Mouse (Mus musculus) midbrain, embryonic 12.5 days (tissue): Measurements from ENCODE around the gene Pax1. TPM values are rescaled to one million over a fixed set of nuclear protein-coding genes. Genes with fewer than 3 reads are reported as not detected.

Experiments used
- ATAC-seq: fragments of 200-750 bp; cut with Nextera tagmentation; 2 replicates; pipeline ENCODE4 v1.8.0; 2017; ENCODE audit warnings: low read depth, moderate TSS enrichment, moderate library complexity; ENCODE audit not compliant: low FRiP score
- H3K27ac ChIP-seq: fragments of 300-500 bp; sonication (generic); replicated peaks from 2 replicates; pipeline ENCODE4 v1.5.1; 2016; ENCODE audit warnings: mild to moderate bottlenecking
- H3K27me3 ChIP-seq: fragments of 300-500 bp; sonication (generic); 2 replicates; pipeline ENCODE4 v1.6.1; 2016; ENCODE audit warnings: mild to moderate bottlenecking
- H3K36me3 ChIP-seq: fragments of 300-500 bp; sonication (generic); 2 replicates; pipeline ENCODE4 v1.6.1; 2016
- H3K4me1 ChIP-seq: fragments of 300-500 bp; sonication (generic); 2 replicates; pipeline ENCODE4 v1.6.1; 2016
- H3K4me2 ChIP-seq: fragments of 300-500 bp; sonication (generic); replicated peaks from 2 replicates; pipeline ENCODE4 v1.6.1; 2016; ENCODE audit warnings: mild to moderate bottlenecking, moderate library complexity
- H3K4me3 ChIP-seq: fragments of 300-500 bp; sonication (generic); 2 replicates; pipeline ENCODE4 v1.5.1; 2016; ENCODE audit warnings: mild to moderate bottlenecking
- H3K9ac ChIP-seq: fragments of 300-500 bp; sonication (generic); replicated peaks from 2 replicates; pipeline ENCODE4 v1.6.1; 2016; ENCODE audit warnings: mild to moderate bottlenecking, moderate library complexity
- H3K9me3 ChIP-seq: fragments of 300-500 bp; sonication (generic); 2 replicates; pipeline ENCODE4 v1.6.1; 2016; ENCODE audit warnings: mild to moderate bottlenecking
- WGBS: fragments of 180-500 bp; shearing (Covaris S2); methylation state at CpG from one replicate; pipeline ENCODE4 v1.1.7; 2016; 5-methylcytosine and 5-hydroxymethylcytosine counted together
- polyA plus RNA-seq: library from polyadenylated mRNA; unstranded; fragments of >200 nt; fragmentation: Nextera tagmentation; extraction: Ambion mirVana; gene quantifications from 2 replicates; pipeline ENCODE4 v1.2.1, GENCODE M21; 2016

Pax1 gene
- polyA plus RNA-seq, 1 experiment from 2014 or later = 0.70 TPM

- Histone ChIP-seq H3K27ac (no peak overlapping the region), H3K4me3 (no peak overlapping the region), H3K36me3 (no peaks in the 10 kb centered on the region), H3K9me3 (no peaks in the 10 kb centered on the region), H3K4me2 (no peak overlapping the region), H3K27me3 (peaks cover 89% of the 10 kb centered on the region), H3K4me1 (no peaks in the 10 kb centered on the region), H3K9ac (no peak overlapping the region)
- ATAC-seq = no peak
- WGBS = 3% methylated on average over 4 of the region's 4 CpGs
Measured at GRCm38 (mm10) chr2:147374245-147374644, 12.5 kb downstream of the Pax1 start.

- no peaks in the 10 kb centered on the region for H3K4me1 ChIP-seq
- H3K27me3 ChIP-seq = peaks cover 84% of the 10 kb centered on the region
- H3K4me2 ChIP-seq = no peak overlapping the region
- H3K27ac ChIP-seq = no peak overlapping the region
- H3K9me3 ChIP-seq = no peaks in the 10 kb centered on the region
- no peak overlapping the region for H3K9ac ChIP-seq
- H3K4me3 ChIP-seq = no peak overlapping the region
- no peak for ATAC-seq
- WGBS = 6% methylated on average over 8 of the region's 8 CpGs
- no peaks in the 10 kb centered on the region for H3K36me3 ChIP-seq
Measured at GRCm38 (mm10) chr2:147375019-147375715, 13.4 kb downstream of the Pax1 start.

GRCm38 (mm10) chr2:147378934-147379333, 17.2 kb downstream of the Pax1 start:
- Histone ChIP-seq H3K4me1 (no peaks in the 10 kb centered on the region), H3K27me3 (peaks cover 48% of the 10 kb centered on the region), H3K4me3 (no peak overlapping the region), H3K9ac (no peak overlapping the region), H3K9me3 (no peaks in the 10 kb centered on the region), H3K36me3 (no peaks in the 10 kb centered on the region), H3K27ac (no peak overlapping the region), H3K4me2 (no peak overlapping the region)
- 17% methylated on average over 4 of the region's 4 CpGs for WGBS
- ATAC-seq = peak; percentile 44; the same call in 1 of the 2 replicates

- H3K4me1 ChIP-seq = no peaks in the 10 kb centered on the region
- no peaks in the 10 kb centered on the region for H3K9me3 ChIP-seq
- peaks cover 6% of the 10 kb centered on the region for H3K27me3 ChIP-seq
- WGBS = 81% methylated on average over 2 of the region's 2 CpGs
- ATAC-seq = no peak
- H3K4me2 ChIP-seq = no peak overlapping the region
- no peak overlapping the region for H3K9ac ChIP-seq
- no peak overlapping the region for H3K27ac ChIP-seq
- no peaks in the 10 kb centered on the region for H3K36me3 ChIP-seq
- H3K4me3 ChIP-seq = no peak overlapping the region
Measured at GRCm38 (mm10) chr2:147383373-147383772, 21.6 kb downstream of the Pax1 start.

GRCm38 (mm10) chr2:147386949-147387348, 25.2 kb downstream of the Pax1 start:
- Histone ChIP-seq H3K4me1 (no peaks in the 10 kb centered on the region), H3K4me3 (no peak overlapping the region), H3K9me3 (no peaks in the 10 kb centered on the region), H3K27ac (no peak overlapping the region), H3K27me3 (no peaks in the 10 kb centered on the region), H3K9ac (no peak overlapping the region), H3K36me3 (no peaks in the 10 kb centered on the region), H3K4me2 (no peak overlapping the region)
- 54% methylated on average over 5 of the region's 5 CpGs for WGBS
- ATAC-seq = no peak

- H3K4me2 ChIP-seq = no peak overlapping the region
- H3K9me3 ChIP-seq = no peaks in the 10 kb centered on the region
- WGBS = 75% methylated on average over 1 of the region's 1 CpGs
- H3K27ac ChIP-seq = no peak overlapping the region
- H3K27me3 ChIP-seq = no peaks in the 10 kb centered on the region
- no peaks in the 10 kb centered on the region for H3K4me1 ChIP-seq
- H3K9ac ChIP-seq = no peak overlapping the region
- no peak for ATAC-seq
- H3K4me3 ChIP-seq = no peak overlapping the region
- H3K36me3 ChIP-seq = no peaks in the 10 kb centered on the region
Measured at GRCm38 (mm10) chr2:147409323-147409722, 47.6 kb downstream of the Pax1 start.

- Histone ChIP-seq H3K4me2 (no peak overlapping the region), H3K9ac (no peak overlapping the region), H3K9me3 (no peaks in the 10 kb centered on the region), H3K27ac (no peak overlapping the region), H3K27me3 (no peaks in the 10 kb centered on the region), H3K4me1 (no peaks in the 10 kb centered on the region), H3K36me3 (no peaks in the 10 kb centered on the region), H3K4me3 (no peak overlapping the region)
- 93% methylated on average over 3 of the region's 3 CpGs for WGBS
- ATAC-seq = no peak
Measured at GRCm38 (mm10) chr2:147415037-147415436, 53.3 kb downstream of the Pax1 start.

- ATAC-seq = no peak
- H3K9ac ChIP-seq = no peak overlapping the region
- no peaks in the 10 kb centered on the region for H3K27me3 ChIP-seq
- H3K4me3 ChIP-seq = no peak overlapping the region
- no peaks in the 10 kb centered on the region for H3K4me1 ChIP-seq
- no peaks in the 10 kb centered on the region for H3K9me3 ChIP-seq
- 52% methylated on average over 10 of the region's 10 CpGs for WGBS
- no peaks in the 10 kb centered on the region for H3K36me3 ChIP-seq
- no peak overlapping the region for H3K27ac ChIP-seq
- no peak overlapping the region for H3K4me2 ChIP-seq
Measured at GRCm38 (mm10) chr2:147424582-147425255, 63.0 kb downstream of the Pax1 start.

- H3K4me3 ChIP-seq = no peak overlapping the region
- no peaks in the 10 kb centered on the region for H3K36me3 ChIP-seq
- no peak overlapping the region for H3K4me2 ChIP-seq
- H3K9me3 ChIP-seq = no peaks in the 10 kb centered on the region
- H3K9ac ChIP-seq = no peak overlapping the region
- H3K4me1 ChIP-seq = no peaks in the 10 kb centered on the region
- no peak for ATAC-seq
- H3K27me3 ChIP-seq = no peaks in the 10 kb centered on the region
- WGBS = 37% methylated on average over 1 of the region's 1 CpGs
- no peak overlapping the region for H3K27ac ChIP-seq
Measured at GRCm38 (mm10) chr2:147429607-147430356, 68.1 kb downstream of the Pax1 start.

GRCm38 (mm10) chr2:147433120-147433519, 71.4 kb downstream of the Pax1 start:
- H3K36me3 ChIP-seq = no peaks in the 10 kb centered on the region
- no peak overlapping the region for H3K27ac ChIP-seq
- WGBS = 19% methylated on average over 5 of the region's 5 CpGs
- H3K4me2 ChIP-seq = no peak overlapping the region
- no peaks in the 10 kb centered on the region for H3K27me3 ChIP-seq
- ATAC-seq = peak; percentile 44; the same call in 1 of the 2 replicates
- H3K4me1 ChIP-seq = no peaks in the 10 kb centered on the region
- no peaks in the 10 kb centered on the region for H3K9me3 ChIP-seq
- no peak overlapping the region for H3K9ac ChIP-seq
- no peak overlapping the region for H3K4me3 ChIP-seq
